Mouse (Mus musculus) macrophage (primary cell): Measurements from ENCODE around the gene Klk11. TPM values are rescaled to one million over a fixed set of nuclear protein-coding genes. Genes with fewer than 3 reads are reported as not detected.

Experiments
- H3K27ac ChIP-seq: fragments of 350-480 bp; formaldehyde crosslinking; 2 replicates; pipeline ENCODE4 v1.9.0; 2021
- H3K36me3 ChIP-seq: fragments of 350-480 bp; formaldehyde crosslinking; 2 replicates; pipeline ENCODE4 v1.9.0; 2021; ENCODE audit errors: inconsistent target
- H3K4me3 ChIP-seq: fragments of 350-480 bp; formaldehyde crosslinking; 2 replicates; pipeline ENCODE4 v1.9.0; 2021; ENCODE audit errors: inconsistent target
- H3K79me2 ChIP-seq: fragments of 350-480 bp; formaldehyde crosslinking; 2 replicates; pipeline ENCODE4 v1.9.0; 2021; ENCODE audit errors: inconsistent target
- WGBS: methylation state at CpG from one replicate; pipeline ENCODE4 v1.1.7; 2026; ENCODE audit warnings: inconsistent platforms; ENCODE audit not compliant: missing documents; 5-methylcytosine and 5-hydroxymethylcytosine counted together
- polyA plus RNA-seq: library from polyadenylated mRNA; stranded (reverse); fragments of 250-400 nt; gene quantifications from 3 replicates; pipeline ENCODE4 v1.2.4, GENCODE M21; 2018; ENCODE audit warnings: inconsistent platforms

The Klk11 gene
- polyA plus RNA-seq, 1 experiment from 2014 or later, result not detected

DNA sequence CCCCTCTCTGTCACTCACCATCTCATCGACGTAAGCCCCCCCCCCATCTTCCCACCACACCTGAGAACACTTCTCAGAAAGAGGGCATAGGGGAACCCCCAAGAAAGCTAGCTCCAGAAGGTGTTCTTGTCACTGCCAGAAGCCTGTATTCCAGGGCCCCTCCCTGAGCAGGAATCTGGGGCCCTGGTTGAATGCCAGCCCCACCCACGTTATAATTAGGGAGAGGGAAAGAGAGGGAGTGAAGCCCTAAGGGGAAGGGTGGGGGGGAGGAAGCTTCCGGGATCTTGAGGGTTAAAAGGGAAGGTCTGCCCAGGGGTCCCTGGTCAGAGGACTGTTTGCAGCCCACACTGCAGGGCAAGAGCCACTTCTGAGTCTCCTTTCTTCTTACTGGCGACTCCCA lies 6.3 kb downstream of the Klk11 start, which contains the start of gene Klk10:
Gene Klk10 (plus strand): TSS at position 290 of the 400 bp plus-strand sequence.
- no peak within 1 kb of the TSS for H3K27ac ChIP-seq
- H3K36me3 ChIP-seq, result no peaks in the 10 kb centered on the region
- H3K79me2 ChIP-seq, result no peaks in the 10 kb centered on the region
- WGBS, result 29% methylated on average over 4 of the region's 5 CpGs
- no peak within 1 kb of the TSS for H3K4me3 ChIP-seq

DNA sequence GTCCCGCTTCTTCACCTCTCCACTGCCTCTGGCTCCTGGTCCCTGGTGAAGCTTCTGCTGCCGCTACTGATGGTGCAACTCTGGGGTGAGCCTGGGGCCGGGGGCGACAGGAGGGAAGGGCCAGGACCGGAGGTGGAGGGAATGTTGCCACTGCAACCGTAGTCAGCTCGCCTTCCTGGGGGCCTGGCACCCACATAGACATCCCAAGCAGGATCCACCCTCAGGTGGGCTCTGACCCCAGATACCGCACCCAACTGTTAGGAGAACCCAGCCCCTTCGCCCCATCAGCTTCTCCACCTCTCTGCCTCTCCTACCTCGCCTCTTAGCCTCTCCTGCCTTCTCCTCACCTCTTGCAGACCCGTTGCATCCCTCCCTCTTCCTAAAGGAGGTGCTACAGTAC lies 7.1 kb downstream of the Klk11 start:
- Histone ChIP-seq H3K27ac (no peak overlapping the region), H3K36me3 (no peaks in the 10 kb centered on the region), H3K79me2 (no peaks in the 10 kb centered on the region), H3K4me3 (no peak overlapping the region)
- WGBS, result 90% methylated on average over 11 of the region's 11 CpGs

DNA sequence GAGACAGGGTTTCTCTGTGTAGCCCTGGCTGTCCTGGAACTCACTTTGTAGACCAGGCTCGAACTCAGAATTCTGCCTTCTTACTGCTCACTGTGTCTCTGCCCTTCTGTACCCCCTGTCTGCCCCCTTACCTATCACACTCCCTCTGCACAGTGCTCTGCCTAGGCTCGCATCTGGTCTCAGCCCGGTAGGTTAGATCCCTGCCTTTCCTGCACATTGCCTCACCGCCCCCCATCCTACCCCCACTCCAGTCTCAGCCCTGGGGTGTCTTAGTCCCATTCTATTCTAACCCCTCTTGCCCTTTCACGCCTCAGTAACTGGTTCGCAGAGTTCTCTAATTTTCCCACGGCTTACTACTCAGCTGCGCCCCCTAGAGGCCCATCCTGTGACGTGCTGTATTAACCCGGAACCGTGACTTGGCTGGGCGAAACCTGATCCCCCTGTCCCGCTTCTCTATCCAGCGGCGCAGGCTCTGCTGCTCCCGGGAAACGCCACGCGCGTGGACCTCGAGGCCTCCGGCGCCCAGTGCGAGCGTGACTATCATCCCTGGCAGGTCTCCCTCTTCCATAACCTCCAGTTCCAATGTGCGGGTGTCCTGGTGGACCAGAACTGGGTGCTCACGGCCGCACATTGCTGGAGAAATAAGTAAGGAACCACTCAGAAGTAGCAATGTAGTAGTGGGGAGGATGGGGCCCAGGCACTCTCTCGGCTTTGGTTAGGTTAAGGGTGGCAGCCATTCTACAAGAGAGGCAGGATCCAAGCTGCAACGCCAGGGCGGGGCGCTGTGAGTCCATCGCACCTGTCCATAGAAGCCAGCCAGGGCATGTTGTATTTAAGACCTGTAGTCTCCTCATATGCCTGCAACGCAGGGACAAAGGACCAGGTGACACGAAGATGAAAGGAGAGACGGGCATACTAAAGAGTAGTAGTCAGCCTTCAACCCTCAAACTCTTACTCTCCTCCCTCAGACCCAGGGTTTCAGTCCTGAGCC lies 8.2 kb downstream of the Klk11 start:
- no peak overlapping the region for H3K27ac ChIP-seq
- H3K79me2 ChIP-seq, result no peaks in the 10 kb centered on the region
- H3K36me3 ChIP-seq, result no peaks in the 10 kb centered on the region
- WGBS, result 11% methylated on average over 36 of the region's 36 CpGs
- no peak overlapping the region for H3K4me3 ChIP-seq

GRCm38 (mm10) chr7:43785286-43785685 lies 10.9 kb downstream of the Klk11 start:
- Histone ChIP-seq H3K79me2 (no peaks in the 10 kb centered on the region), H3K27ac (no peak overlapping the region), H3K4me3 (no peak overlapping the region), H3K36me3 (no peaks in the 10 kb centered on the region)
- 100% methylated on average over 1 of the region's 1 CpGs for WGBS

DNA sequence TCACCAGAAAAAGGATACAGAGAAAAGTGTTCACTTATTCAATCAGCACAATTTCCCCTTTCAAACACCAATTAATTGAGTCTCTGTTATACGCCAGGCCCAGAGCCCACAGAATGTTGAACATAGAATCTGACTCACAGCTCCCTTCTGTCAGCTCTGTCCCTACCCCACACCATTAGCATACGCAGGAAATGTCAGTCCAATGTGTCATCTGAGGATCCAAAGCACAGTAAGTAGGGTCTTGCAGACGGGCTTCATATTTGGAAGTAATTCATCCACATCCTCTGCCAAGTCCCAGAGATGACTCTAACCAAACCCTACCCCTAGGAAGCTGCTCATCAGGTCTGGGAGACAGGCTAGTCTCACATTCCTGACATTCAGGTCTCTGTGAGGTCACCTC lies 13.7 kb downstream of the Klk11 start:
- 82% methylated on average over 3 of the region's 3 CpGs for WGBS
- H3K4me3 ChIP-seq, result no peak overlapping the region

DNA sequence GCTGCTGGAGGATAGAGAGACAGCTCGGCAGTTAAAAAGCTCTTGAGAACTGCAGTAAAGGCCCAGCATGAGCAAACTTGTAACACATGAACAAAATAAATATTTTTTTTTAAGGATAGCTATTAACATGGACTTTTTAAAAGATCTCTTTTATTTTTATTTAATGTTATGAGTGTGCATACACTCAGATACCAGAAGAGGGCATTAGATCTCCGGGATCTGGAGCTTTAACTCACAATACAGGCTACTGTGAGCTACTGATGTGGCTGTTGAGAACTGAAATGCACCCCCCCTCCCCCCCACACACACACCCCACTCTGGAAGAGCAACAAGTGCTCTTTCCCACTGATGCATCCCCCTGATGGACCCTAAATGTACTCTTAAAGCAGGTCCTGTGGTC lies 14.9 kb downstream of the Klk11 start:
- no peaks in the 10 kb centered on the region for H3K79me2 ChIP-seq
- H3K4me3 ChIP-seq, result no peak overlapping the region
- no peaks in the 10 kb centered on the region for H3K36me3 ChIP-seq
- WGBS, result 71% methylated on average over 2 of the region's 2 CpGs
- H3K27ac ChIP-seq, result no peak overlapping the region

More for the DNA sequence above, 13.7 kb downstream of the Klk11 start:
- H3K36me3 ChIP-seq, result no peaks in the 10 kb centered on the region
- no peak overlapping the region for H3K27ac ChIP-seq
- no peaks in the 10 kb centered on the region for H3K79me2 ChIP-seq

DNA sequence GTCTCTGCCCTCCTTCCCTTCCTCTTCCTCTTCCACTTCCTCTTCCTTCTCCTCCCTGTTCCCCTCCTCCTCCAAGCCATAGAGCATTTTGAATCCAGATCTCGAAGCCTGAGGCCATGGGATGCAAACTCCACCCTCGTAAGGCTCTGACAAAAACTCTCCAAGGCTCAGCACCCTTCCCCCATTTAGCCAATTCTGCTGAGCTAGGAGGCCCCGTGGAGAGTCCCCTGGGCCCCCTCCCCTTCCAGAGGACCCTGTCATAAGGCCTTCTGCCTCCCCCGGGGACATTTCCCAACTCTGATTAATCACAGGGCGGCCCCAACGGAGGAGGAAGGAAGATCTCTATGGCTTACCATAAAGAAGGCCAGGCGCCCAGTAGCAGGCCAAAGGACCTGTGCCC lies 17.2 kb downstream of the Klk11 start, which contains the start of gene Klk9:
Gene Klk9 (plus strand): TSS at position 301 of the 400 bp plus-strand sequence.
- Histone ChIP-seq H3K36me3 (no peaks in the 10 kb centered on the region), H3K27ac (no peak within 1 kb of the TSS), H3K4me3 (no peak within 1 kb of the TSS), H3K79me2 (no peaks in the 10 kb centered on the region)
- 81% methylated on average over 7 of the region's 7 CpGs for WGBS

GRCm38 (mm10) chr7:43796355-43796754 lies 22.0 kb downstream of the Klk11 start:
- Histone ChIP-seq H3K4me3 (no peak overlapping the region), H3K36me3 (no peaks in the 10 kb centered on the region), H3K79me2 (no peaks in the 10 kb centered on the region), H3K27ac (no peak overlapping the region)
- WGBS, result 36% methylated on average over 8 of the region's 8 CpGs

DNA sequence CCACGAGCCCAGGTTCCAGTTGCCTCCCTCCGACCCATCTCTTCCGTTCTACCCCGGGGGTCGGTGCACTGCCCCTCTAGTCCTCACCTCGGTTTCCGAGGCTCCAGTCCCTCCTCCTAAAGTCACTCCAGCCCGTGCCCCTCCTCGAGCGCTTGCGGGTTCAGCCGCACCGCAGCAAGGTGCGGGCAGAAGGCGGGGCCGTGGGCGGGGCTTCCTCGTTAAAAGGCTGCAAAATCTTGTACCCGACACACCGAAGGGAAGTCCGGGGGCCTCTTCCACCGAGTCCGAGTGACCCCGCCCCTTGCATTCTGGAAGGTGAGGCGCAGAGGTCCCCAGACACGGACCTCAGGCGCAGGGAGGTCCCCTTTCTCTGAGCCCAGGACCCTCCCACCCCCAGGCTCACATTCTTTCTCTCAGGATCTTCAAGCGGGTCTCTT lies 22.9 kb downstream of the Klk11 start, which contains the start of gene Klk8:
Gene Klk8 (plus strand): TSS at position 245 of the 437 bp plus-strand sequence.
- 0% methylated on average over 27 of the region's 28 CpGs for WGBS
- Histone ChIP-seq H3K4me3 (peak within 1 kb of the TSS; percentile 8; the same call in 1 of the 2 replicates), H3K79me2 (no peaks in the 10 kb centered on the region), H3K27ac (no peak within 1 kb of the TSS), H3K36me3 (no peaks in the 10 kb centered on the region)

DNA sequence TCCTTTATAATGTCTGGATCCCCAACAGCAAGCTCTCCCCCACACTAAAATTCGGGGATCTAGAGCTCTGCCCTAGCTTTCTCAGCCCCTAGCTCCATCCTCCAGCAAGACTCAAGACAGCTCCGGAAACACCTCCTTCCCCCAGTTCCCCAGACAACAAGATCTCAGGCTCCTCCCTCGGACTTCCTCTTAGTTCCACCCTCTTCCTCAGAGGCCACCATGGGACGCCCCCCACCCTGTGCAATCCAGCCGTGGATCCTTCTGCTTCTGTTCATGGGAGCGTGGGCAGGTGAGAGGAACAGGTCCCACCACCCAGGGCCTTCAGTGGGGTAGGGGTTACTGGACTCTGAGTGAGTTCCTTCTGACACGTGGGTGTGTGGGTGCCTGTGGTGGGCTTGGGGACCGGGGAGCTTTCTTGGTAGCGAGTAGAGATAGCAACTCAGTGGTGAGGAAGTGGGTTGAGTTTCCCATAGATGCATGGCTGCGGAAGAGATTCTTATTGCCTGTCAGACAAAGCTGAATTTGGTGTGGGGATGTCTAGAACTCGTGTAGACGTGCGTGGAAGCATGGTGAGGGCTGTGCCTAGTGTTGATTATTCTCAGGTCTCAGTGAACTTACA lies 23.5 kb downstream of the Klk11 start:
- 6% methylated on average over 13 of the region's 13 CpGs for WGBS
- no peak overlapping the region for H3K27ac ChIP-seq
- no peak overlapping the region for H3K4me3 ChIP-seq
- no peaks in the 10 kb centered on the region for H3K36me3 ChIP-seq
- H3K79me2 ChIP-seq, result no peaks in the 10 kb centered on the region

DNA sequence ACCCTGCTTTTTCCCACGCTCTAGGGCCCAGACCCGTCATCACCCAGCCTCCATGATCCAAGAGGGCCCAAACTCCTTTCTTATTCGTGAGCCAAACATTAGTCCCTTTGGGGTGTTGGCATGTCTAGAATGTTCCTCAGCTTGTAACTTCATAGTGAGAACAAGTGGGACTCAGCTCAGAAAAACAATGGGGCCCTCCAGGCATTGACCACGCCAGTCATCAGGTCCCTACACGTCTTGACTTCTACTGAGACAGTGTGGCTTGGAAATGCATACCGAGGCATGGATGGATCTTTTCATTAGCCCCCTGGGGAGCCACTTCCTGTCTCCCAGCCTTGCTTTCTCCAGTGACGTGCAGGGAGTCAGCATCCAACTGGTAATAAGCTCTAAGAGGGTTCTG lies 25.5 kb downstream of the Klk11 start:
- WGBS, result 72% methylated on average over 7 of the region's 7 CpGs
- Histone ChIP-seq H3K36me3 (no peaks in the 10 kb centered on the region), H3K79me2 (no peaks in the 10 kb centered on the region)

DNA sequence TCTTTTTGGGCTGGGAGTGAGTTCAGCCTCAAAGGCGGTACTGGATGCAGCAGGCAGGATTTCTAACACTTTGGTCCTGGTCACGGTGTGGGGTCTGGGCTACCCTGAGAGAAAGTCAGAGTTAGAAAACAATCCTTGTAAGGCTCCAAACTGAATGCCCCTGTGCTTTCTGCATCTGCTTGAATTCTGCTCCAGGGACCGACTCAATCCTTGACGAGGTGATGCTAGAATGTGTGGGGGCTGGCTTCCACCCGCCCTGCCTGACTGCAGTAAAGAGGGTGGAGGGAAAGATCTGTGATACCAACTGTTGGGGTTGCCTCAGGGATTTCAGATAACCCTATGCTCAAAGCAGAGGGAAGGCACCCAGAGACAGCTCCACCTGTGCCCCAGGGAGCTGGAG lies 36.6 kb downstream of the Klk11 start, which contains the start of gene Klk7:
Gene Klk7 (plus strand): TSS at position 301 of the 400 bp plus-strand sequence.
- Histone ChIP-seq H3K79me2 (no peaks in the 10 kb centered on the region), H3K27ac (no peak within 1 kb of the TSS), H3K4me3 (no peak within 1 kb of the TSS), H3K36me3 (no peaks in the 10 kb centered on the region)
- WGBS, result 64% methylated on average over 5 of the region's 5 CpGs

More for the DNA sequence above, 25.5 kb downstream of the Klk11 start:
- H3K27ac ChIP-seq, result no peak overlapping the region
- no peak overlapping the region for H3K4me3 ChIP-seq

DNA sequence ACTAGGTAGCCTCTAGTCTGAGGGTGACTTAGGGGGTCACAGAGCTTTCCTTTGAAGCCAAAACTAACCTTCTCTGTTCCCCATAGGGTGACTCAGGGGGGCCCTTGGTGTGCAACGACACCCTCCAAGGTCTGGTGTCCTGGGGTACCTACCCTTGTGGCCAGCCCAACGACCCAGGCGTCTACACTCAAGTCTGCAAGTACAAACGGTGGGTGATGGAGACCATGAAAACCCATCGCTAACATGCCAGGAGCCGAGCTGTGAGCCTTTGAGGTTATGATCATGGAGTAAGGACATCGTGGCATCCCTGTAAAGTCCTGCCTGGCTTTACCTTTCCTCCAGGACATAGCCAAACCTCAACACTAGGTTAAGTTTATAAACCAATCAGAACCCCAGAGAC lies 40.8 kb downstream of the Klk11 start:
- Histone ChIP-seq H3K79me2 (no peaks in the 10 kb centered on the region), H3K36me3 (no peaks in the 10 kb centered on the region), H3K27ac (no peak overlapping the region), H3K4me3 (no peak overlapping the region)
- 91% methylated on average over 7 of the region's 7 CpGs for WGBS

GRCm38 (mm10) chr7:43816746-43817145 lies 42.3 kb downstream of the Klk11 start:
- H3K27ac ChIP-seq, result no peak overlapping the region
- no peaks in the 10 kb centered on the region for H3K36me3 ChIP-seq
- H3K79me2 ChIP-seq, result no peaks in the 10 kb centered on the region
- H3K4me3 ChIP-seq, result no peak overlapping the region

- WGBS, result 84% methylated on average over 7 of the region's 7 CpGs
- Histone ChIP-seq H3K79me2 (no peaks in the 10 kb centered on the region), H3K27ac (no peak overlapping the region), H3K4me3 (no peak overlapping the region), H3K36me3 (no peaks in the 10 kb centered on the region)
Observed at GRCm38 (mm10) chr7:43821581-43821980, 47.2 kb downstream of the Klk11 start.
